Mouse (Mus musculus) limb, embryonic 14.5 days (tissue): Measurements from ENCODE around the gene Tmem233. TPM values are rescaled to one million over a fixed set of nuclear protein-coding genes. Genes with fewer than 3 reads are reported as not detected.

Experiments used
- ATAC-seq: fragments of 200-750 bp; cut with Nextera tagmentation; 2 replicates; pipeline ENCODE4 v1.8.0; 2017; ENCODE audit warnings: low read depth, moderate number of reproducible peaks, moderate TSS enrichment; ENCODE audit not compliant: low FRiP score
- DNase-seq: peaks from one replicate; pipeline ENCODE4 v3.0.0-alpha.2; 2015; ENCODE audit warnings: low spot score
- H3K27ac ChIP-seq: fragments of 300-500 bp; sonication (generic); replicated peaks from 2 replicates; pipeline ENCODE4 v1.5.1; 2014; ENCODE audit warnings: low read depth, mild to moderate bottlenecking, low read length, moderate library complexity, mixed read lengths
- H3K27me3 ChIP-seq: fragments of 300-500 bp; sonication (generic); 2 replicates; pipeline ENCODE4 v1.6.1; 2014; ENCODE audit warnings: low read length, mixed read lengths; ENCODE audit not compliant: control insufficient read depth, insufficient read depth
- H3K36me3 ChIP-seq: fragments of 300-500 bp; sonication (generic); 2 replicates; pipeline ENCODE4 v1.6.1; 2014; ENCODE audit warnings: mild to moderate bottlenecking, low read length, moderate library complexity, mixed read lengths; ENCODE audit not compliant: control insufficient read depth, insufficient read depth
- H3K4me1 ChIP-seq: fragments of 300-500 bp; sonication (generic); 2 replicates; pipeline ENCODE4 v1.6.1; 2014; ENCODE audit warnings: antibody characterized with exemption, low read length, mixed read lengths; ENCODE audit not compliant: control insufficient read depth, insufficient read depth
- H3K4me2 ChIP-seq: fragments of 300-500 bp; sonication (generic); replicated peaks from 2 replicates; pipeline ENCODE4 v1.6.1; 2014; ENCODE audit warnings: low read depth, mild to moderate bottlenecking, low read length, moderate library complexity; ENCODE audit not compliant: severe bottlenecking
- H3K4me3 ChIP-seq: fragments of 300-500 bp; sonication (generic); replicated peaks from 2 replicates; pipeline ENCODE4 v1.5.1; 2014; ENCODE audit warnings: low read length
- H3K9ac ChIP-seq: fragments of 300-500 bp; sonication (generic); 2 replicates; pipeline ENCODE4 v1.6.1; 2014; ENCODE audit warnings: mild to moderate bottlenecking, low read depth, low read length, moderate library complexity; ENCODE audit not compliant: severe bottlenecking
- H3K9me3 ChIP-seq: fragments of 300-500 bp; sonication (generic); 2 replicates; pipeline ENCODE4 v1.6.1; 2016; ENCODE audit warnings: low read length; ENCODE audit not compliant: control insufficient read depth
- POLR2A ChIP-seq: fragments of 200-500 bp; IDR thresholded peaks from 2 replicates; pipeline ENCODE4 v1.8.0; 2012; ENCODE audit warnings: inconsistent platforms, mild to moderate bottlenecking, moderate library complexity, borderline replicate concordance; ENCODE audit not compliant: insufficient read depth, insufficient read length; ENCODE audit errors: extremely low read depth
- WGBS: fragments of 180-500 bp; shearing (Covaris S2); extraction: QIAGEN DNeasy Blood & Tissue Kit; methylation state at CpG from one replicate; pipeline ENCODE4 v1.1.7; 2014; 5-methylcytosine and 5-hydroxymethylcytosine counted together
- polyA plus RNA-seq, 2 experiments: library from polyadenylated mRNA; depleted of rRNA in 1 of 2; stranded (reverse) in 1 of 2; unstranded in 1 of 2; fragments of >200 nt; fragmentation: Nextera tagmentation in 1 of 2; extraction: Ambion mirVana in 1 of 2; gene quantifications; 2 replicates each; pipeline versions ENCODE4 v1.2.1 to v1.2.3; 2012 to 2014

The Tmem233 gene
- polyA plus RNA-seq, 2 experiments = 0.33 TPM; not detected in 1

GRCm38 (mm10) chr5:116018196-116018595 lies 64.8 kb downstream of the Tmem233 start:
- ATAC-seq (no peak), DNase-seq (no peak)
- H3K36me3 ChIP-seq = peaks cover 83% of the 10 kb centered on the region
- H3K4me3 ChIP-seq = no peak overlapping the region
- no peak overlapping the region for H3K9ac ChIP-seq
- H3K4me1 ChIP-seq = peaks cover 6% of the 10 kb centered on the region; the same call in 1 of the 2 replicates
- H3K27me3 ChIP-seq = no peaks in the 10 kb centered on the region
- TF ChIP-seq POLR2A = no peak
- no peak overlapping the region for H3K4me2 ChIP-seq
- H3K27ac ChIP-seq = no peak overlapping the region
- H3K9me3 ChIP-seq = no peaks in the 10 kb centered on the region
- WGBS = 84% methylated on average over 9 of the region's 9 CpGs

DNA sequence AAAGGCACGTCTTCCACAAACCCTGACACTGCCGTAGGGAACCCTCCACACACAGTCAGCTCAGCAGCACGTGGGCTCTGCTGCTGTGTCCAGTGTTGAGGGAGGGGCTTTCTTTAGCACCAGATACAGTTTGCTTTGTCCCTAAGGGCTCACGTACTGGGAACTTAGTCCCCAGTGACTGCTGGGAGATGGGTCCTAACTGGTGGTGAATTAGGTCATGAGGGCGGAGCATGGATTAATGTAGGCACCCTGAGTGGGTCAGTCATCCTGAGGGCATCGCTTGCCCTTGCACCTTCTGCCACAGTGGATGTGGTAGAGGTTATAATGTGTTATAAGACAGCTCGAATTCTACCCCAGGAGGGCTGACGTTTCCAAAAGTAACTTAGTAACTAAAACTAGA lies 65.7 kb downstream of the Tmem233 start:
- Histone ChIP-seq H3K4me2 (no peak overlapping the region), H3K36me3 (peaks cover 87% of the 10 kb centered on the region), H3K4me3 (no peak overlapping the region), H3K27ac (no peak overlapping the region), H3K4me1 (no peaks in the 10 kb centered on the region), H3K27me3 (no peaks in the 10 kb centered on the region), H3K9ac (no peak overlapping the region), H3K9me3 (no peaks in the 10 kb centered on the region)
- no peak for ATAC-seq
- TF ChIP-seq POLR2A = no peak
- no peak for DNase-seq
- WGBS = 89% methylated on average over 8 of the region's 8 CpGs

- Histone ChIP-seq H3K27me3 (no peaks in the 10 kb centered on the region), H3K36me3 (peaks cover 87% of the 10 kb centered on the region), H3K4me1 (no peaks in the 10 kb centered on the region), H3K27ac (no peak overlapping the region), H3K4me2 (no peak overlapping the region), H3K9me3 (no peaks in the 10 kb centered on the region), H3K9ac (no peak overlapping the region), H3K4me3 (no peak overlapping the region)
- DNase-seq (no peak), ATAC-seq (no peak)
- TF ChIP-seq POLR2A = no peak
- 94% methylated on average over 5 of the region's 5 CpGs for WGBS
Measured at GRCm38 (mm10) chr5:116016542-116016941, 66.5 kb downstream of the Tmem233 start.

DNA sequence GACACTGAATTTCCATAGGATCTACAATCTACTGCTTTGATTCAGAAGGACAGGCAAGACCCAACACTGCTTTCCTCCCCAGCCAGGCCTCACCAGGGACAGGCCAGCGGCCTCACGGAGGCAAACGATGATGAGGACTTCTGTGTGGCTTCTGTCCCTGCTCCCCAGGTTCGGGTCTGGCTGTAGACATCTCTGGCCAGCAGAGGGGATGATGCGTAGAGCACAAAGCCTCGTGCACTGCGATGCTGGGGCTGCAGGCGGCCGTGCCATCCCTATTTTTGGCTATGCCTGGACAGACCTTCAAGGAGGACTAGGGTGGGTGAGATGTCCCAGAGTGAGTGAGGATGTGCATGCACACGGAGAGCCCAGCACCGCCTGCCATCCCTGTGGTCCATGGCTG lies 68.8 kb downstream of the Tmem233 start:
- TF ChIP-seq POLR2A = no peak
- DNase-seq = no peak
- Histone ChIP-seq H3K4me1 (no peaks in the 10 kb centered on the region), H3K9ac (no peak overlapping the region), H3K9me3 (no peaks in the 10 kb centered on the region), H3K27ac (no peak overlapping the region), H3K4me3 (no peak overlapping the region), H3K27me3 (no peaks in the 10 kb centered on the region), H3K4me2 (no peak overlapping the region), H3K36me3 (peaks cover 65% of the 10 kb centered on the region)
- no peak for ATAC-seq
- WGBS = 93% methylated on average over 11 of the region's 11 CpGs

DNA sequence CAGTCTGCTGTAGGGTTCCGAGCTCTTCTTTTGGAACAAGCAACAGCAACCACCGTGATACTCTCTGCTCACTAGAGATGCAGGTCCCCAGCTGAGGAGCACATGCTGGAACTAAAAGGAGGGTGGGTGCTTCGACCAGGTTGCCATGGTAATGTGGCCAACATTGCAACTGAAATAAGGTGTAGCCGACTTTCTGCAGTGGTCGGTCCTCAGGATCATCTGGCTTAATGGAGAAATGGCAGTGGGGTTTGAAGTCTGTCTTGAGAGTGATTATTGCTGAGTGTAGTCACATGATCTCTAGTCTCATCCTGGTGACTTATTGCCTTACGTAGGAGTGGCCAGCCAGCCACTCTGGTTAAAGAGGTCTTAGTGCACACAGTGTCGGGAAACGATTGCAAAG lies 69.2 kb downstream of the Tmem233 start:
- DNase-seq (no peak), ATAC-seq (no peak)
- Histone ChIP-seq H3K36me3 (peaks cover 61% of the 10 kb centered on the region), H3K4me2 (no peak overlapping the region), H3K27me3 (no peaks in the 10 kb centered on the region), H3K9me3 (no peaks in the 10 kb centered on the region), H3K4me1 (no peaks in the 10 kb centered on the region), H3K27ac (no peak overlapping the region), H3K9ac (no peak overlapping the region), H3K4me3 (no peak overlapping the region)
- TF ChIP-seq POLR2A = no peak
- WGBS = 89% methylated on average over 8 of the region's 8 CpGs

- DNase-seq (no peak), ATAC-seq (no peak)
- Histone ChIP-seq H3K27me3 (no peaks in the 10 kb centered on the region), H3K9ac (no peak overlapping the region), H3K4me3 (no peak overlapping the region), H3K36me3 (peaks cover 48% of the 10 kb centered on the region), H3K4me2 (no peak overlapping the region), H3K9me3 (no peaks in the 10 kb centered on the region), H3K27ac (no peak overlapping the region), H3K4me1 (no peaks in the 10 kb centered on the region)
- TF ChIP-seq POLR2A = no peak
- 88% methylated on average over 7 of the region's 7 CpGs for WGBS
Measured at GRCm38 (mm10) chr5:116012503-116012902, 70.5 kb downstream of the Tmem233 start.
